Mouse (Mus musculus) embryo, embryonic 11.5 days (tissue): Measurements from ENCODE around the gene Ccdc103.

ENCODE experiments used
- DNase-seq: peaks from one replicate; pipeline ENCODE4 v3.0.0-alpha.2; 2012; ENCODE audit warnings: low read depth, low spot score

The Ccdc103 gene

GRCm38 (mm10) chr11:102880585-102881313 lies at the start of gene Ccdc103, which contains the start of gene Eftud2:
Gene Ccdc103, plus strand, starts transcription at chr11:102881204.
Gene Eftud2, minus strand, starts transcription at chr11:102880985.
- peak; percentile 83 for DNase-seq

GRCm38 (mm10) chr11:102832700-102833297 lies 48.2 kb upstream of the Ccdc103 start:
- no peak for DNase-seq

- DNase-seq, result no peak
These were observed 46.8 kb upstream of the Ccdc103 start for GRCm38 (mm10) chr11:102834219-102834618.

GRCm38 (mm10) chr11:102835549-102835948 lies 45.5 kb upstream of the Ccdc103 start, which contains the start of gene Higd1b:
Gene Higd1b, plus strand, starts transcription at chr11:102835849.
- DNase-seq, result no peak

- no peak for DNase-seq
These were observed 44.9 kb upstream of the Ccdc103 start for GRCm38 (mm10) chr11:102836146-102836545.

GRCm38 (mm10) chr11:102837385-102837784 lies 43.6 kb upstream of the Ccdc103 start:
- DNase-seq, result no peak

- no peak for DNase-seq
These were observed 42.9 kb upstream of the Ccdc103 start for GRCm38 (mm10) chr11:102838126-102838525.

GRCm38 (mm10) chr11:102838616-102839150 lies 42.3 kb upstream of the Ccdc103 start:
- no peak for DNase-seq

- no peak for DNase-seq
These were observed 35.1 kb upstream of the Ccdc103 start for GRCm38 (mm10) chr11:102845926-102846325.

GRCm38 (mm10) chr11:102851883-102852282 lies 29.1 kb upstream of the Ccdc103 start:
- peak; percentile 36 for DNase-seq

- no peak for DNase-seq
These were observed 27.2 kb upstream of the Ccdc103 start for GRCm38 (mm10) chr11:102853760-102854159.

- peak; percentile 4 for DNase-seq
These were observed 25.1 kb upstream of the Ccdc103 start for GRCm38 (mm10) chr11:102855941-102856340.

- DNase-seq, result no peak
These were observed 22.1 kb upstream of the Ccdc103 start for GRCm38 (mm10) chr11:102858951-102859350.

- DNase-seq, result no peak
These were observed 21.1 kb upstream of the Ccdc103 start for GRCm38 (mm10) chr11:102859933-102860332.

GRCm38 (mm10) chr11:102864272-102864671 lies 16.7 kb upstream of the Ccdc103 start:
- peak; percentile 62 for DNase-seq

GRCm38 (mm10) chr11:102874801-102875334 lies 6.1 kb upstream of the Ccdc103 start:
- no peak for DNase-seq

GRCm38 (mm10) chr11:102879558-102879957 lies 1.4 kb upstream of the Ccdc103 start:
- DNase-seq, result no peak

GRCm38 (mm10) chr11:102881314-102882198 lies 552 bp downstream of the Ccdc103 start:
- DNase-seq, result no peak

- no peak for DNase-seq
These were observed 3.7 kb downstream of the Ccdc103 start, which contains the start of gene Fam187a for GRCm38 (mm10) chr11:102884616-102885219. Gene Fam187a, plus strand, starts transcription at chr11:102885169.

GRCm38 (mm10) chr11:102887433-102887832 lies 6.4 kb downstream of the Ccdc103 start:
- no peak for DNase-seq

- DNase-seq, result no peak
These were observed 7.1 kb downstream of the Ccdc103 start for GRCm38 (mm10) chr11:102888135-102888534.
